Mouse (Mus musculus) erythroblast, embryonic 14.5 days (primary cell): ENCODE measurements around the gene Pawr.

Experiments
- GATA1 ChIP-seq: IDR thresholded peaks from 2 replicates; pipeline ENCODE4 v1.6.1; 2012; ENCODE audit warnings: low read length, inconsistent platforms, mixed read lengths
- TAL1 ChIP-seq: IDR thresholded peaks from 3 replicates; pipeline ENCODE4 v1.6.1; 2012; ENCODE audit warnings: low read length, inconsistent platforms, mixed read lengths

GRCm38 (mm10) chr10:108378479-108378878 is 46.6 kb downstream of the Pawr start:
- no peak for TF ChIP-seq TAL1
- no peak for TF ChIP-seq GATA1
